Mouse (Mus musculus): ENCODE data around the gene Birc6. TPM values are rescaled to one million over a fixed set of nuclear protein-coding genes. Genes with fewer than 3 reads are reported as not detected.

Birc6 gene
- 100 to 1,000 TPM; 229 to 236 TPM for total RNA-seq (2023)

GRCm38 (mm10) chr17:74527729-74528607 is at the start of gene Birc6:
Gene Birc6, plus strand, starts transcription at chr17:74528295.

DNA sequence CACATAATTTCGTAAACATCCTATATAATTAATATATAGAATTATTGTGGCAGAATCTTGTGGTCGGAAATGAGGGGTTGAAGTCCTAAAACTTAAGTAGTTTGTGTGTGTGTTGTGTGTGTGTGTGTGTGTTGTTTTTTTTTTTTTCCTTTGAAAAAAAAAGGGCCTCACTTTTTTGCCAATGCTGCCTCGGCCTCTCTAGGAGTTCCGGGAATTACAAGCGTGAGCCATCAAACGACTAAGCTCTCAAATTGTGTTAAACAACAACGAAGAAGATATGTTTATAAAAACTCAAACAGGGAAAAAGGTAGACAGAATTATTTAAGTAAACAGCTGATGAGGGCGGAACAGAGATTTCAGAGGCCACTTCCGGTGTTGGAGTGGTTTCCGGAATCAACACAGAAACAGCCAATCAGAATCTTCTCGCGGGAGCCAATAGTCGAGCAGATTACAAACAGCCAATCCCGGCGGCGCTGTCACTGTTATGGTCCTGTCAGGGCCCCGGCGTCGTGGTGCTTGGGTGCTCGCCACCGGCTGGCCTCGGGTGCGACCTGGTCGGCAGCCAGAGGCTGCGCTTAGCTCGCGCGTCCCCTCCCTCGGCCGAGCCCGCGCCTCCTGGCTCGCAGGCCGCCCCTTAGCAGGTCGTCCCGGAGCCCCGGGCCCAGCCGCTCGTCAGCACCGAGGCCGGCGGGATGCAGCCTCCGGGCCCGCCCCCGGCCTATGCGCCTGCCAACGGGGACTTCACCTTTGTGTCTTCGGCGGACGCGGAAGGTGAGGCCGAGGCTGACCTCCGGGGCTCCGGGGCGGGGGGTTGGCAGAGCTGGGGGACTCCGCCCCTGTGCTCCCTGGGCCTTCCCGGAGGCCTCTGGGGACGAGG is 38.8 kb upstream of the Birc6 start, which contains the start of gene Yipf4:
Gene Yipf4, plus strand, starts transcription at position 470 of the 877 bp plus-strand sequence.

DNA sequence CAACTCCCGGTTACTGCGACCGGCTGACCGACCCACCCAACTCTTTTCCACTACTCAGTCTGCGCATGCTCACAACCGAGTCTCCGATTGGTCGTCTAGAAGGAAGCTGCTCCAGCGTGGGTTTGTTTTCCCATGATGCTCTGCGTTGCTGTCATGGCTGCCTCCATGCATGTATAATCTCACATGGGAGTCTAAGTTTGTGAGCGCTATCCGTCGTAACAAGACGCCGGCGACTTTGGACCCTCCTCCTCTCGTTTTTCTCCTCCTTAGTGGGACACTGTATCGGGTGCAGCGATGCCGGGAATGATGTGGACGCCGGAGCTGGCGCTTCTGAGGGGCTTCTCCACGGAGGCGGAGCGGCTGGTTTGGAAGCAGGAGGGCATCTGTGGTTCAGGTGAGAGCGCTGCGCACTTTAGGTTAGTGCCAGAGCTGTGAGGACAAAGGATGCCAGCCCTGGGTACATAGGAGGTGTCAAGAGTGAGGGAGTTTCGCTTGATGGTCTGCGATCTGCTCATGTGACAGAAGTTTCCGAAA is 189.6 kb downstream of the Birc6 start, which contains the start of gene Ttc27:
Gene Ttc27, plus strand, starts transcription at position 115 of the 534 bp plus-strand sequence.

Other genes starting within 250 kb of the Birc6 start
- gene Memo1, start 232.8 kb upstream of the Birc6 start, total RNA-seq (2023) = 10 to 100 TPM; 32.4 to 33.1 TPM
- gene Dpy30, start 204.4 kb upstream of the Birc6 start, total RNA-seq (2023) = 10 to 100 TPM; 42.0 to 46.8 TPM
- 10 to 100 TPM; 29.5 to 33.2 TPM for gene Spast, start 189.3 kb upstream of the Birc6 start, total RNA-seq (2023)
- 10 to 100 TPM; 16.3 to 19.3 TPM for gene Slc30a6, start 132.7 kb upstream of the Birc6 start, total RNA-seq (2023)
- gene Nlrc4, start 69.2 kb upstream of the Birc6 start, total RNA-seq (2023) = 10 to 100 TPM; 21.9 to 24.8 TPM
- gene Yipf4, start 38.8 kb upstream of the Birc6 start, total RNA-seq (2023) = 10 to 100 TPM; 62.6 to 73.1 TPM
- gene Ttc27, start 189.4 kb downstream of the Birc6 start, total RNA-seq (2023) = 10 to 100 TPM; 35.4 to 42.8 TPM

Data from B cell, adult 67 days (primary cell).